Mouse (Mus musculus): ENCODE measurements at regions not wholly inside any gene's neighbourhood (a gene's known extent, or its start where the extent isn't known, plus 50 kb on each side); places are given as distances from the start of the nearest gene placed in this dataset.

GRCm38 (mm10) chr15:43663648-43664047, 3529.5 kb downstream of the 9330182O14Rik start:
- no peak for TF ChIP-seq POLR2A (IDR thresholded peaks at IDR 0.05; ENCODE audit: low read depth, low read length)
- no peak for TF ChIP-seq CTCF (conservative IDR thresholded peaks at IDR 0.05; ENCODE audit: insufficient read depth, insufficient read length, low read depth, low read length)
